Mouse (Mus musculus) hematopoietic stem cell, adult 5-6 weeks (primary cell): ENCODE measurements around the gene Krtcap2. TPM values are rescaled to one million over a fixed set of nuclear protein-coding genes. Genes with fewer than 3 reads are reported as not detected.

Experiments used
- ATAC-seq, 2 experiments: fragments of 125-278 bp in 1 of 2; replicated peaks in 1 of 2; 2 replicates each; pipeline ENCODE4 v1.8.0; 2016 to 2017; ENCODE audit warnings: inconsistent platforms in 2 of 2, mild to moderate bottlenecking in 2 of 2, moderate number of reproducible peaks in 2 of 2, low read depth in 1 of 2, moderate TSS enrichment in 1 of 2; ENCODE audit not compliant: low FRiP score in 2 of 2, poor library complexity in 2 of 2, severe bottlenecking in 2 of 2, insufficient read depth in 1 of 2, low TSS enrichment in 1 of 2
- total RNA-seq: library from RNA; stranded (forward); fragments of 172-1452, 232-1000 nt; gene quantifications from 2 replicates; pipeline ENCODE4 v1.2.3, GENCODE M21; 2017

The Krtcap2 gene
- total RNA-seq, 1 experiment from 2014 or later, result 108 TPM

DNA sequence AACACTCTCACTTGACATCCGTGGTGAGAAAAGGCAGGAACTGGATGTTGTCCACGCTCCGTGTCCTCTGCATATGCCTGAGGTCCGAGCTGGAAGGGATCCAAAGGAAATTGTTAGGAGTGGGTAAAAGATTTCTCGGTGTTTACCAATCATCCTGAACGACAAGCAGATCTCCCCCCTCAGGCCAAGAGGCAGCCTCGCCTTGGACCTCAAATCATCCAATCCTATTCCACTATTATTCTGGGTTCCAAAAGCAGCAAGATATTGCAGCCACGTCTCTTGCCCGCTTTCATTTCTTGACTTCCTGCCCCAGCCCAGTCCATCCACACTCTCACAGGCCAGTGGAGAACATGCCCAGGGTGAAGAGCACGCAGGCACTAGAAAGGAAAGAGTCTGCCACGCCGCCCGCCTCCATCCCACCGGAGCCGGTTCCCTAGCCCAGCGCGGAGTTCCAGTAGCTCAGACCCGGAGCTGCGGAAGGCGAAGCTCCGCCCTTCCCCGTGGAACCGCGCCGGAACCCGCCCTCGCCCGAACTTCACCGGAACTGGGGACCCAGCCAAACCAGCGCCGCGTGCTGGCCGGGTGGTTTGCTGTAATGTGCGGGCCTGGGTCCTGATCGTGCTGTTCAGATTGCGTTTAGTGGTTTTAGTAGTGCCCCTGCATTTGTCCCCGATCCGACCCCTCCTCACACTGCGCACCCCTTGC is 24.4 kb downstream of the Krtcap2 start, which contains the start of gene Slc50a1:
TSS of gene Slc50a1 (minus strand) at position 520 of the 705 bp plus-strand sequence.
- peak; percentile 58 to 80 for ATAC-seq

DNA sequence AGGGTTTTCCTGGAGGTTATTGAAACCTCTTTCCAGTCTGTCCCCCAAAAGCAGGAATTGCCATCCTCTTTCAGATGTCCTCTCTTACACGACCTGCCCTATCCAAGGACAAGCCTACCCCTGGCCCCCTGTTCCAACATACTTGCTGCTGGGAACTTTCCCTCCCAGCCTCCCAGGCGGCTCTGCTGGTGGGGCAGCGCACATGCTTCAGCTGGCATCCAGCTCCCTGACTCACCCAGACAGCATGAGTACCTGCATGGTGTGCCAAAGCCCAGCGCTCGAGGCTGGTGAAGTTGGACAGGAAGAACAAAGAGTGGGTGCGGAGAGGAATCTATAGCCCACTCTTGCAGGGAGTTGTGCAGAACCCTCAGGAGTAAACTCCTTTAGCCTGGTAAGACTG is 25.1 kb downstream of the Krtcap2 start:
- no peak for ATAC-seq

DNA sequence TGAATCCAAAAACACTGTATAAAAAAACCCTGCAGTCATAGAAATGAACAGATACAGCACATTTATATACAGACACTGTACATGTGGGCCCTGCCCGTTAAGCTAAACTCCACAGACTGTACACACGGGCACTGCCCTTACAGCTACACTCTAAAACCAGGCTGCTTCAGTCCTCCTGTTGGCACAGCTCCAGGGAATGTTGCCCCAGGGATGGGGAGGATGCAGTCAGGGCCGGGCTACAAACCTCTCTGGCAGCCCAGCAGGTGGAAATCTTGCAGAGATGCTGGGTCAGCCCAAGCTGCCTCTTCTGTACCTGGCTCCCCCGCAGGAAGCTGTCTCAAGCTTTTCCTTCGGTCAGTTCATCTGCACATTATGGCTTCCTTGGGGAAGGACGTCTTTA is 26.0 kb downstream of the Krtcap2 start:
- no peak for ATAC-seq

GRCm38 (mm10) chr3:89276061-89276460 is 30.3 kb downstream of the Krtcap2 start:
- ATAC-seq, result no peak

DNA sequence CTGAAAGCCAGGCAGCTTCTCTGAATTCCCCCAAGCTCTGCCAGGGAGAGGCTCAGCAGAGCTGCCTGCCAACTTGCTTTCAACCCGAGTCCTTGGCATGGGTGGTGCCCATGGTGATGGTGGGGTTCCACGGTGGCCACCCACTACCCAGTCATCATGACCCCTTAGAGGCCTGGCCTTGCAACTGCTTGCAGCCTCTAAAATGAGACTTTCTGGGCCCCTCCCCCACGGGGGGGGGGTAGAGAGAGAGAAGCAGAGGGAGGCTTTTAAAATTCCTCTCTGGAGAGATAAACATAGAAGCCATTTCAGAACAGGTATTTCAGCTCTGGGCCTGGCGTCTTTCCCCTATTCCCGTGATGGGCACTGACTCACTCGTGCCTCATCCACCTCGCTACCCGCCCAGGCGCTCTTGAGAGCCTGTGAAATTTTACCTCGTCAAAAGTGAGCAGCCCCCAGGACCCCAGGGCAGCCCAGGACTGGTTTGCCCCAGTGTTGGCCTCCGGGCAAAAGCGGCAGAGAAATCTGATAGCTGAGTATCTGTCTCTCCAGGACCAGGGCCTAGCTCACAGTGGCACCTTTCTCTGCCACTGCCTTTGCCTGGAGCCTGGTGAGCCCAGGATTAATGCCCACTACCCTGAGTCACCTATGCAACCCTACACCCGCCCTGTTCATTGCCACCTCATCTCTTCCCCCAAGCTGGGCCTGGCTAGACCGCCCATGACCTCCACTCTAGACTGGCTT is 31.7 kb downstream of the Krtcap2 start:
- no peak for ATAC-seq

DNA sequence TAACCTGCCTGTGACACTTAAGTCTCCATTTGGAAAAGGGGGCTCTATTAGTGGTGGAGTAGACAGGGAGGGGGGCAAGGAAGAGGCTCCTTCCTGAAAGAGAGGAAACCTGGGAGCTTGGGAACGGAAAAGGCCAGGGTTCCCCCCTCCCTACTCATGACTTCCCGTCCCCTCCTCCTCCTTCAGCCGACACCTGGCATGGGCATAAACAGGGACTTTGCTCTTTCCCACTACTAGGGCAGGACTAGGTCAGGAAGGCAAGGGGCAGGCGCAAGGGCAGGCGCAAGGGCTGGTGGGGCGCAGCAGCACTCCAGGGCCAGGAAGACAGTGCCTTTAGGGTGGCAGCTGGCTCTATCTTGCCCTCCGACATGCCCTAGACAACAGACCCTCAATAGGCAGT is 32.3 kb downstream of the Krtcap2 start:
- ATAC-seq, result no peak

- ATAC-seq, result no peak
Observed at GRCm38 (mm10) chr3:89278643-89279042, 32.9 kb downstream of the Krtcap2 start.

DNA sequence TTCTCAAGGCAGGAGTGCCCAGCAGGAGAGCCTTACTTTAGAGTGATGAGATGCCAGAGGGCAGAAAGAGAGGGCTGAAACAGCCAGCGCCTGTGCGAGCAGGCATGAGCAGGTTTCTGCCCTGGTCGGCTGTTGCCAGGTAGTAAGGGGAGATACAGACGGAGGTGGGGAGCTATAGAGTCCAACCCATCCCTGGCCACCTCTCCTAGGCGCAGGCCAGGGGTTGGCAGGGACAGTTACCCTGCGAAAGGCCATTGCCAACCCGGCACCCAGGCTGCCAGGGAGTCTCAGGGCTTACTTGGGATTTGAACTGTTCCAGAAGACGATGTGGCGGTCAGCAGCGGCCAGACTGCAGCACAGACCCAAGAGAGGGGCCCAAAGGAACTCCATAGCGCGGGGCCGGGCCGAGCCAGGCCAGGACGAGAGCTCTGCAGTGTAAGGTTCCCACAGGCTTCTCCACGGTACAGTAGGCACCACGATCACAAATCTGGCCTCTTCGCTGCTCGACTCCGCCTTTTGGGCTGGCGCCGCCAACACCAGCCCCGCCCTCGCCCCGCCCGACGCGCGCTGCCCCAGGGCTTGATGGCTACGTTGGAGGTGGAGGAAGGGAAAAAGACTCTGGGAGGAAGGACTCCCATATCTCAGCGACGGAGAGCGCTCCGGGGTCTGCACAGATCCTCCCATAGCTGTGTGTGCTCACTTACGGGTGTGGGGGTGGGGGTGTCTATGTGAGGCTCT is 33.6 kb downstream of the Krtcap2 start:
- ATAC-seq, result peak in 1 of 2 experiments; percentile 63; a peak in 2 of 4 replicates

DNA sequence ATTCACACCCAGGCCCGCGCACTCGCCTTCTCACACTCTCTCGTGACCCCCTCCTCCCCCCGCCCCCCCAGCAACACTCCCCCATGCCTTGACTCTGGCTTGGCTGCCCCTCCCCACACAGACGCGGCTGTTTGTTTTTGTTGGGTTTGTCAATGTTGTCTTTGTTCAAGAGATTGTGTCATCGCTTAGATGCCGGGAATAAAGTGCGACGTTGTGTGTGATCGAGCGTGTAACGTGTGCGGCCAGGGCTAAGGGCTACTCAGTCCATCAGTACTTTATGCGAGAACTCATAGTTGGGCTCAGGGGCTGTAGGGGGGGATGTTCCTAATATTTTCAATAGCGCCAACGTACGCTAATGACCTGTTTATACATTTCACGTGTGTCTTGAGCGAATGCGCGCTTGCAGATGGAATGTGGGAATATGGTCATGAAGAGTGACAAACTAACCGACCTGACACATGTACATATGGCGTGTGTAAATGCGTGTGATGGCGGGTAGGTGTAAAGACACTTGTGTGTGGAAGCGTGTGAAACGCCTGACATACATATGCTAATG is 34.4 kb downstream of the Krtcap2 start:
- ATAC-seq, result no peak

- ATAC-seq, result no peak; a peak in 1 of 4 replicates
Observed at GRCm38 (mm10) chr3:89280606-89281511, 35.1 kb downstream of the Krtcap2 start, which contains the start of gene Efna1. Efna1 (minus strand) TSS chr3:89281142.

DNA sequence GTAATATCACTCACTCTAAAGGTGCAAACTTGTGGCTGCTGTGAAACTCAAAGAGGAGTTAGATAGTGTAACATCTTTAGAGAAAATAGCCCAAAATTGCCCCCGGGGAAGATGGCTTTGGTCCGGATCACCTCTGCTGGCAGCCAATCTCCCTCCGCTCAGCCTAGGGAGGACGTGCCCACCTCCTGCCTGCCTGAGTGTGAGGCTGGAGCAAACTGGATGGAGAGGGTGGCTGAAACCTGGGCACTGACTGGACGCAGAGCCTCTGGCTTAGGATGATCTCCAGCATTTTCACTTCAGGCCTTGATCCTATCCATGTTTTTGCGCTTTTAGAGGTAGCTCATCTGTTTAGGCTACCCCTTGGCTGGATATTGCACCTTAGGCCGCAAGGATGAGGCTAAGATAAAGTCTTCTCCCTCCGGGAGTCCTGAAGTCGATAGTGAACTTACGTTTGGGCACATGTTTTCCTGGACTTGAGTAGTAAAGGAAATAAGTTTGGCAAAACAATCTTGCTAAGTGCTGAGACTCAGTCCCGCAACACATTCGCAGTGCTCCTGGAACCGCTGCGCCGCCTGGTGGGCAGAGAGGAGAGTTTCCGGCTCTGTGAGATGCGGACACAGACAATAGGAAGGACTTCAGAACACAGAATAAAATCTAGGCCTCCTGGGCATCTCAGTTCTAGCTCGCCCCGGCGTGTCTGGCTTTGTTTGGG is 36.0 kb downstream of the Krtcap2 start:
- peak; percentile 61 to 62; a peak in 3 of 4 replicates for ATAC-seq

GRCm38 (mm10) chr3:89282291-89282643 is 36.5 kb downstream of the Krtcap2 start:
- ATAC-seq, result no peak

DNA sequence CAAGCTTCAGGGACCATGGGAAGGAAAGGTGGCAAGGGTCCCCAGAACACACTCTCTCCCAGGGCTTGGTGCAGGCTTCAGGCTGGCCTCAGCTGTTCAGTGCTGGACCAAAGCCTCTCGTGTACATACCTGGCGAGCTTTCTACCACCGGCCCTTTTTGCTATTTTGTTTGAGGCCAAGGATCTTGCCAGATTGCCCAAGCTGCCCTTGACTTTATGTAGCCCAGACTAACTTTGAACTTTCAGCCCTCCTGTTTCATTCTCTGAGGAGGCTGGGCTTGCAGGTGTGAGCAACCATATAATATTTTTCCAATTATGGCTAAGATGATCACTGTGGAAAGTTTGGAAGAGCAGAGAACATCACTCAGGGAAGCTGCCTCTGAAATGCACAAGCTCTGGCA is 38.5 kb downstream of the Krtcap2 start:
- no peak for ATAC-seq

DNA sequence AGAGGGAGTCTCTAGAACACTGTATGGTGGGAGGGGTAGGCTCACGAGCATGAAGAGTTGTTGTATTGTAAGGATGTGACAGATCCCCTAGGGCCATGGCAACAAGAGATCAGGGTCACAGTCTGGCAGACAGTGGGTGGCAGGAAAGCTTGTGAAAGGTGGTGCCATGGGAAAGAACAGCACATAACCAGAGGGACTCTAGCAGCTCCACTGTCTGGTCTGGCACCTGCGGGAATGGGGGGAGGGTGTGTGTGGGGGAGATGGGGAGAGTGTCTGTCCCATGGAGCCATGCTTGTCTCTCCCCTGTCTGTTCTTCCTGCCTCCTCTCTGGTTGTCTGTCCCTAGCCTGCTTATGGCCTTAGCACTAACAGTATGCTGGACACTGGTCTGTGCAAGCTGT is 39.8 kb downstream of the Krtcap2 start:
- no peak for ATAC-seq

DNA sequence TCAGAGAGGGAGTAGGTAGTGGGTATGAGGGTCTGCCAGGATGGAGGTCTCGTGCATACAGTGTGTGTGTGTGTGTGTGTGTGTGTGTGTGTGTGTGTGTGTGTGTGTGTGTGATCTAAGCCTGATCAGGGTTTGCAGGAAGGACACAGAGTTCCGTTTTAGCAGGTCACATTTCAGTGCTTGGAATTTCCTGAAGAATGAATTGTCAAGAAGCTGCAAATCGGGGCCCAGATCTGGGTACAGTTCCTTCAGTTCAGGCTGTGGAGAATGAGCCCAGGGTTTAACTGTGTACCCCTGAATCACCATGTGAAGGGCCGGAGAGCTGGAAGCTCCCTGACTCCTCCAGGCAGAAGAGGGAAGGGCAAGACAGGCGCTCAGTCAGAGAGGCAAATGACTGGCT is 41.5 kb downstream of the Krtcap2 start:
- no peak for ATAC-seq

- no peak for ATAC-seq
Observed at GRCm38 (mm10) chr3:89288503-89288928, 42.8 kb downstream of the Krtcap2 start.
